Mouse (Mus musculus) bone marrow, adult 2 months (tissue): ENCODE measurements around the gene Kiss1r. TPM values are rescaled to one million over a fixed set of nuclear protein-coding genes. Genes with fewer than 3 reads are reported as not detected.

Experiments
- H3K27ac ChIP-seq: fragments of 200-500 bp; 2 replicates; pipeline ENCODE4 v1.5.1; 2012; ENCODE audit warnings: low read depth, mild to moderate bottlenecking, control low read depth, inconsistent platforms, low read length; ENCODE audit not compliant: control insufficient read depth, poor library complexity, insufficient read depth
- H3K4me1 ChIP-seq: fragments of 200-500 bp; 2 replicates; pipeline ENCODE4 v1.6.1; 2011; ENCODE audit warnings: low read length; ENCODE audit not compliant: control insufficient read depth, insufficient read depth
- H3K4me3 ChIP-seq: fragments of 200-500 bp; replicated peaks from 2 replicates; pipeline ENCODE3; 2011; ENCODE audit warnings: mild to moderate bottlenecking, low read depth, low read length, control low read depth; ENCODE audit not compliant: control insufficient read depth
- CTCF ChIP-seq: fragments of 200-500 bp; IDR thresholded peaks from 2 replicates; pipeline ENCODE4 v1.5.1; 2011; ENCODE audit warnings: low read length, control low read depth; ENCODE audit not compliant: control insufficient read depth, insufficient read depth
- POLR2A ChIP-seq: fragments of 200-500 bp; IDR thresholded peaks from 2 replicates; pipeline ENCODE4 v1.6.1; 2011; ENCODE audit warnings: low read depth, mild to moderate bottlenecking, control low read depth, low read length, borderline replicate concordance; ENCODE audit not compliant: control insufficient read depth
- WGBS: fragments of 180-500 bp; shearing (Covaris S2); methylation state at CpG from one replicate; pipeline ENCODE4 v1.1.7; 2018; 5-methylcytosine and 5-hydroxymethylcytosine counted together
- polyA plus RNA-seq: library from polyadenylated mRNA; stranded (reverse); fragments of >200 nt; gene quantifications from 2 replicates; pipeline ENCODE4 v1.2.4, GENCODE M21; 2011; ENCODE audit warnings: low replicate concordance; ENCODE audit not compliant: missing spikeins, insufficient read depth, insufficient read length

Gene Kiss1r
- 1.5 TPM in 1 of 2 replicates, not detected in the other for polyA plus RNA-seq

GRCm38 (mm10) chr10:79916808-79917531, at the start of gene Kiss1r:
TSS of gene Kiss1r (plus strand) at chr10:79916971.
- WGBS = 2% methylated on average over 42 of the region's 42 CpGs
- Histone ChIP-seq H3K4me3 (peak within 1 kb of the TSS; percentile 96), H3K4me1 (peaks cover 5% of the 10 kb centered on the region), H3K27ac (peak within 1 kb of the TSS; percentile 86)
- TF ChIP-seq CTCF (no peak), POLR2A (peak; percentile 90; the same call in 1 of the 2 replicates)

- no peak for TF ChIP-seq CTCF
- TF ChIP-seq POLR2A = no peak
- H3K4me1 ChIP-seq = peaks cover 6% of the 10 kb centered on the region
- no peak overlapping the region for H3K4me3 ChIP-seq
- H3K27ac ChIP-seq = no peak overlapping the region
- 83% methylated on average over 8 of the region's 8 CpGs for WGBS
Measured at GRCm38 (mm10) chr10:79871845-79872244, 44.9 kb upstream of the Kiss1r start.

- no peak overlapping the region for H3K4me3 ChIP-seq
- H3K4me1 ChIP-seq = peaks cover 7% of the 10 kb centered on the region
- H3K27ac ChIP-seq = no peak overlapping the region
- WGBS = 33% methylated on average over 3 of the region's 3 CpGs
- TF ChIP-seq POLR2A (no peak), CTCF (no peak)
Measured at GRCm38 (mm10) chr10:79872862-79873261, 43.9 kb upstream of the Kiss1r start.

- Histone ChIP-seq H3K4me1 (peaks cover 7% of the 10 kb centered on the region), H3K4me3 (peak overlapping the region; percentile 11), H3K27ac (no peak overlapping the region)
- WGBS = 4% methylated on average over 6 of the region's 6 CpGs
- TF ChIP-seq CTCF = no peak
- no peak for TF ChIP-seq POLR2A
Measured at GRCm38 (mm10) chr10:79873313-79873712, 43.5 kb upstream of the Kiss1r start.

- 1% methylated on average over 26 of the region's 26 CpGs for WGBS
- H3K4me3 ChIP-seq = peak overlapping the region; percentile 78
- TF ChIP-seq POLR2A = 0 out of 2 replicates have a peak, but pooled peaks have one; percentile 6
- TF ChIP-seq CTCF = no peak
- peaks cover 7% of the 10 kb centered on the region for H3K4me1 ChIP-seq
- no peak overlapping the region; the same call in 1 of the 2 replicates for H3K27ac ChIP-seq
Measured at GRCm38 (mm10) chr10:79873715-79874289, 43.0 kb upstream of the Kiss1r start.

GRCm38 (mm10) chr10:79874290-79874862, 42.4 kb upstream of the Kiss1r start, which contains the start of the genes Prtn3 and Plppr3:
TSS of gene Prtn3 (plus strand) at chr10:79874476.
TSS of gene Plppr3 (minus strand) at chr10:79874634.
- WGBS = under 1% methylated on average over 57 of the region's 57 CpGs
- TF ChIP-seq POLR2A (0 out of 2 replicates have a peak, but pooled peaks have one; percentile 2), CTCF (no peak)
- H3K4me3 ChIP-seq = peak within 1 kb of the TSS; percentile 78
- H3K4me1 ChIP-seq = peaks cover 7% of the 10 kb centered on the region
- H3K27ac ChIP-seq = peak within 1 kb of the TSS; percentile 50

GRCm38 (mm10) chr10:79877174-79877573, 39.6 kb upstream of the Kiss1r start:
- TF ChIP-seq POLR2A (no peak), CTCF (no peak)
- peak overlapping the region; percentile 35 for H3K27ac ChIP-seq
- WGBS = 4% methylated on average over 1 of the region's 1 CpGs
- H3K4me3 ChIP-seq = no peak overlapping the region
- peaks cover 15% of the 10 kb centered on the region for H3K4me1 ChIP-seq

GRCm38 (mm10) chr10:79877757-79878156, 39.0 kb upstream of the Kiss1r start:
- H3K4me1 ChIP-seq = peaks cover 15% of the 10 kb centered on the region
- H3K4me3 ChIP-seq = peak overlapping the region; percentile 14
- 2% methylated on average over 12 of the region's 12 CpGs for WGBS
- TF ChIP-seq CTCF = no peak
- no peak for TF ChIP-seq POLR2A
- peak overlapping the region; percentile 45; the same call in 1 of the 2 replicates for H3K27ac ChIP-seq
